In the genomic region with DNA sequence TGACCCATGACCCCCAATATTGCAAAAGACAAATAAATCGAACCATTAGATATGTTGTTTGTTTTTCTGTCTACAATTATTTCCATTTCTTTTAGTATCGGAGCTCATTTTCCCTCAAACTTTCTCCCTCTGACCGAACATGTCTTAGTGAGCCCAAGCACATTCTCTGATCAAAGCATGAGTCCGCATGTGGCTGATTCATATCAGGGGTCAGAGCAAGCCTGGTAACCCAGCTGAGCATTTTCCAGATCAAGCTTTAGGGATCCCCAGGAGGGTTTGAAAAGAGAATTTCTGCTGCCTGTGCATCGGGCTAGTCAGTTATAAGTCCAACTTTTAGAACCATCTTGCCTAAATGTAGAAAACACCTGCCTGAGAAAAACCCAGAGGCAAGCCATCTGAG, we compare ENCODE assay signal across 29 mouse cellular contexts.
DNase-seq lines count a peak whose midpoint lies in the region; ATAC-seq and TF ChIP-seq lines count a peak whose summit lies in the region.
"Had no signal": no experiment of that assay in that cellular context is flagged by ENCODE, and none has a peak within 500 bp of the region (broad histone marks: within the 10 kb centered on the region; RNA-seq: fewer than 3 reads in every experiment).

No protein-coding gene starts in this region.

- H3K9ac ChIP-seq in liver, embryonic 11.5 days (ENCODE audit: low read depth, low read length) = no peak overlapping the region
- H3K9ac ChIP-seq in liver, embryonic 16.5 days (ENCODE audit: low read depth, low read length) = no peak overlapping the region
- H3K9ac ChIP-seq in hindbrain, embryonic 12.5 days = no peak overlapping the region
- H3K9ac ChIP-seq: heart, embryonic 15.5 days; hindbrain, embryonic 13.5 days; limb, embryonic 13.5 days; midbrain, embryonic 13.5 days; neural tube, embryonic 13.5 days had no signal

- H3K4me2 ChIP-seq in liver, embryonic 11.5 days = no peak overlapping the region
- H3K4me2 ChIP-seq in liver, embryonic 16.5 days (ENCODE audit: low read depth, low read length) = peak overlapping the region; percentile 27
- no peak overlapping the region for H3K4me2 ChIP-seq in hindbrain, embryonic 12.5 days (replicated peaks)
- H3K4me2 ChIP-seq: heart, embryonic 15.5 days; hindbrain, embryonic 13.5 days; limb, embryonic 13.5 days; midbrain, embryonic 13.5 days; neural tube, embryonic 13.5 days had no signal

- no peak for ATAC-seq in G1E (ENCODE audit: extremely low read depth, insufficient number of reproducible peaks, low FRiP score, poor library complexity, severe bottlenecking)
- ATAC-seq in liver, embryonic 11.5 days (replicated peaks; ENCODE audit: low FRiP score) = peak; percentile 55
- ATAC-seq in liver, embryonic 16.5 days (ENCODE audit: low read depth) = peak; percentile 65; the same call in 1 of the 2 replicates
- no peak for ATAC-seq in hindbrain, embryonic 12.5 days (ENCODE audit: low FRiP score)
- ATAC-seq: forebrain, embryonic 14.5 days; intestine, embryonic 16.5 days; midbrain, embryonic 13.5 days had no signal

- no peaks in the 10 kb centered on the region for H3K9me3 ChIP-seq in G1E (replicated peaks)
- H3K9me3 ChIP-seq in liver, embryonic 11.5 days (ENCODE audit: control insufficient read depth, low read length) = no peaks in the 10 kb centered on the region
- H3K9me3 ChIP-seq in liver, embryonic 16.5 days (replicated peaks; ENCODE audit: control insufficient read depth, low read length) = no peaks in the 10 kb centered on the region; the same call in 1 of the 2 replicates
- no peaks in the 10 kb centered on the region for H3K9me3 ChIP-seq in hindbrain, embryonic 12.5 days (replicated peaks)
- H3K9me3 ChIP-seq: heart, embryonic 15.5 days; hindbrain, embryonic 13.5 days; limb, embryonic 13.5 days; neural tube, embryonic 13.5 days had no signal

- no peak for TF ChIP-seq CTCF in G1E (IDR thresholded peaks at IDR 0.05; ENCODE audit: low read depth, low read length)

- H3K36me3 ChIP-seq in G1E (replicated peaks) = no peaks in the 10 kb centered on the region
- H3K36me3 ChIP-seq in liver, embryonic 11.5 days (ENCODE audit: control insufficient read depth, insufficient read depth, low read length) = no peaks in the 10 kb centered on the region
- H3K36me3 ChIP-seq in liver, embryonic 16.5 days (ENCODE audit: control insufficient read depth, insufficient read depth) = no peaks in the 10 kb centered on the region
- no peaks in the 10 kb centered on the region for H3K36me3 ChIP-seq in hindbrain, embryonic 12.5 days
- H3K36me3 ChIP-seq: heart, embryonic 15.5 days; hindbrain, embryonic 13.5 days; limb, embryonic 13.5 days; midbrain, embryonic 13.5 days; neural tube, embryonic 13.5 days had no signal

- 0 out of 2 replicates have a peak overlapping the region, but pooled peaks have one; percentile 30 for H3K27ac ChIP-seq in liver, embryonic 11.5 days (ENCODE audit: low read depth, low read length)
- H3K27ac ChIP-seq in liver, embryonic 16.5 days (ENCODE audit: low read length) = peak overlapping the region; percentile 69
- no peak overlapping the region for H3K27ac ChIP-seq in hindbrain, embryonic 12.5 days
- H3K27ac ChIP-seq: heart, embryonic 15.5 days; hindbrain, embryonic 13.5 days; kidney, postnatal 0 days; limb, embryonic 13.5 days; midbrain, embryonic 13.5 days; neural tube, embryonic 13.5 days had no signal

- DNase-seq in 416B (ENCODE audit: low read depth) = peak; percentile 82
- DNase-seq in G1E (ENCODE audit: low spot score) = no peak
- no peak for DNase-seq in liver, embryonic 11.5 days (ENCODE audit: low spot score)
- no peak for DNase-seq in frontal cortex, postnatal 36 days (ENCODE audit: low spot score in 2 of 2)
- DNase-seq in cerebellum, postnatal 4 days (ENCODE audit: low spot score in 2 of 2) = no peak
- DNase-seq in urinary bladder, postnatal 36 days (ENCODE audit: low spot score in 2 of 2) = no peak
- DNase-seq: adrenal gland, postnatal 14 days; cerebellum, adult 11-12 months; cerebellum, postnatal 10 days; gastrocnemius, postnatal 25 days; heart, adult 11 months; heart, postnatal 36 days; kidney, adult 8-10 months; kidney, postnatal 4 days; lung, adult 2 months; lung, postnatal 10 days; thymus, adult 2 months; thymus, postnatal 4 days had no signal

- 53% methylated on average over 5 of the region's 5 CpGs for WGBS in liver, embryonic 11.5 days
- WGBS in liver, embryonic 16.5 days (ENCODE audit: insufficient replicate concordance) = 34% methylated on average over 5 of the region's 5 CpGs
- 84% methylated on average over 5 of the region's 5 CpGs for WGBS in hindbrain, embryonic 12.5 days

- peak overlapping the region; percentile 18; the same call in 1 of the 2 replicates for H3K4me3 ChIP-seq in G1E (ENCODE audit: low read depth, low read length)
- no peak overlapping the region for H3K4me3 ChIP-seq in liver, embryonic 11.5 days (ENCODE audit: low read depth, low read length)
- H3K4me3 ChIP-seq in liver, embryonic 16.5 days (ENCODE audit: low read depth, low read length) = no peak overlapping the region
- H3K4me3 ChIP-seq in hindbrain, embryonic 12.5 days = no peak overlapping the region
- H3K4me3 ChIP-seq: heart, embryonic 15.5 days; hindbrain, embryonic 13.5 days; limb, embryonic 13.5 days; midbrain, embryonic 13.5 days; neural tube, embryonic 13.5 days had no signal

- no peaks in the 10 kb centered on the region for H3K27me3 ChIP-seq in G1E (ENCODE audit: insufficient read depth, low read length)
- no peaks in the 10 kb centered on the region for H3K27me3 ChIP-seq in liver, embryonic 11.5 days (replicated peaks; ENCODE audit: control insufficient read depth, insufficient read depth, low read length)
- H3K27me3 ChIP-seq in liver, embryonic 16.5 days (ENCODE audit: control insufficient read depth, insufficient read depth, low read depth, low read length) = no peaks in the 10 kb centered on the region
- no peaks in the 10 kb centered on the region for H3K27me3 ChIP-seq in hindbrain, embryonic 12.5 days
- H3K27me3 ChIP-seq: CH12.LX; heart, embryonic 15.5 days; hindbrain, embryonic 13.5 days; limb, embryonic 13.5 days; midbrain, embryonic 13.5 days; neural tube, embryonic 13.5 days had no signal

- peaks cover 35% of the 10 kb centered on the region for H3K4me1 ChIP-seq in G1E (ENCODE audit: insufficient read depth, low read depth, low read length)
- H3K4me1 ChIP-seq in liver, embryonic 11.5 days (replicated peaks; ENCODE audit: control insufficient read depth, insufficient read depth, low read length) = peaks cover 10% of the 10 kb centered on the region
- peaks cover 16% of the 10 kb centered on the region for H3K4me1 ChIP-seq in liver, embryonic 16.5 days (ENCODE audit: control insufficient read depth, low read depth, low read length)
- no peaks in the 10 kb centered on the region for H3K4me1 ChIP-seq in hindbrain, embryonic 12.5 days
- H3K4me1 ChIP-seq: heart, embryonic 15.5 days; hindbrain, embryonic 13.5 days; limb, embryonic 13.5 days; midbrain, embryonic 13.5 days; neural tube, embryonic 13.5 days had no signal

Comparison
In these comparisons a context has a peak if more than half of its experiments do, and no peak if none do; other contexts are left out.
1. ATAC-seq: peak in liver, embryonic 11.5 days (single experiment) and liver, embryonic 16.5 days (single experiment); none in G1E (single experiment) and hindbrain, embryonic 12.5 days (single experiment).